Mouse (Mus musculus): Measurements from ENCODE around the gene Wbp2. TPM values are rescaled to one million over a fixed set of nuclear protein-coding genes. Genes with fewer than 3 reads are reported as not detected.
A peak's percentile ranks its signal among the peaks of the same experiment; 100 is the strongest.
"Not testable (repeated sequence)": the region's sequence is repeated elsewhere in the genome, so short reads cannot be mapped to it uniquely, and the experiment has no call there.

Wbp2 gene
- polyA plus RNA-seq, 1 experiment from 2014 or later: 44.9 TPM

DNA sequence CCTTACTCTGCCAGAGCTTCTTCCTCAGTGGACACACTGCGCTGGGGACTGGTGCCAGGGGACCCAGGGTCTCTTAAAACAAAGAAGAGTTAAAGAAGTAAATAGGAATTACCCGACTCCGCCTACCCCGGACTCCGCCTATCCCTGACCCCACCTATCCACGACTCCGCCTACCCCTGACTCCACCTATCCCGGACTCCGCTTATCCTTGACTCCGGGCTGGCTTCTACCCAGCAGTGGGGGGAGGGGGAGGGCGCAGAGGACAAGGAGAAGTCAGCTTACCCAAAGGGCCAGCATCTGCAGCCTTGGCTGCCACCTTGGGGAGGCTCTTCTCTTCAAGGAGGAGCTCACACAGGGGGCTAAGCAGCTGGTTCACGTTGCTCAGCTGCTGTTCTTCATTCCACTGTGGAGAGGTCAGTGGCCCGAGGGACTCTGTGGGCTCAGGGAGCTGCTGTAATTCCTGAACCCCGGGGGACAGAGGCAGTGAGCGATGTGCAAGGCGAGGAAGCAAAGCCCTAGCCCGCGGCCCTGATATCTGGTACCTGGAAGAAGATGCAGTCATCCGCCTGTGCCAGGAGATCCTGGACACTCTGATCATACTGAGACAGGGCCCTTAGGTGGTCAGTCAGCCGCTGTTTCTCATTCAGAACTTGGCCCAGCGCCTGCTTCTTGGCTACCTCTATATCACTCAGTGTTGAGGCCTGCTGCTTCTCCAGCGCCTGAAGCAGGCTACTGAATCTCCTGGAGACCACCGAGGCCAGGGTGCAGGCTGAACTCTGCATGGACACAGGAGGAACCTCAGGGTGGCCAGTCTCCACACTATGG lies 40.6 kb upstream of the Wbp2 start, which contains the start of gene Trim47:
Gene Trim47 (minus strand): TSS at position 55 of the 825 bp plus-strand sequence.
- peaks cover 4% of the 10 kb centered on the region; the same call in 1 of the 2 replicates for H3K9me3 ChIP-seq
- no peak within 1 kb of the TSS for H3K9ac ChIP-seq
- H3K27me3 ChIP-seq: no peaks in the 10 kb centered on the region
- peaks cover 16% of the 10 kb centered on the region for H3K36me3 ChIP-seq
- peak within 1 kb of the TSS; percentile 37 for H3K27ac ChIP-seq
- WGBS: 23% methylated on average over 23 of the region's 23 CpGs
- H3K4me2 ChIP-seq (replicated peaks): peak within 1 kb of the TSS; percentile 40
- H3K4me3 ChIP-seq: peak within 1 kb of the TSS; percentile 22
- ATAC-seq (ENCODE audit: insufficient number of reproducible peaks, insufficient read depth, low FRiP score, low TSS enrichment): peak; percentile 50; the same call in 1 of the 2 replicates
- peaks cover 27% of the 10 kb centered on the region for H3K4me1 ChIP-seq

GRCm38 (mm10) chr11:116126261-116126660 lies 39.5 kb upstream of the Wbp2 start:
- Histone ChIP-seq H3K9ac (no peak overlapping the region), H3K4me2 (replicated peaks) (peak overlapping the region; percentile 40; the same call in 1 of the 2 replicates), H3K9me3 (peaks cover 4% of the 10 kb centered on the region; the same call in 1 of the 2 replicates), H3K4me1 (peaks cover 24% of the 10 kb centered on the region), H3K36me3 (peaks cover 14% of the 10 kb centered on the region), H3K27ac (no peak overlapping the region), H3K4me3 (no peak overlapping the region), H3K27me3 (no peaks in the 10 kb centered on the region)
- ATAC-seq (ENCODE audit: insufficient number of reproducible peaks, insufficient read depth, low FRiP score, low TSS enrichment): no peak
- 96% methylated on average over 15 of the region's 15 CpGs for WGBS

GRCm38 (mm10) chr11:116121731-116122245 lies 35.0 kb upstream of the Wbp2 start:
- not testable (repeated sequence) for H3K9me3 ChIP-seq; ATAC-seq (ENCODE audit: insufficient number of reproducible peaks, insufficient read depth, low FRiP score, low TSS enrichment); H3K4me1 ChIP-seq; H3K27ac ChIP-seq; H3K4me3 ChIP-seq; H3K27me3 ChIP-seq; H3K9ac ChIP-seq; H3K4me2 ChIP-seq (replicated peaks)
- peaks cover 14% of the 10 kb centered on the region for H3K36me3 ChIP-seq
- 91% methylated on average over 8 of the region's 8 CpGs for WGBS

- peaks cover 4% of the 10 kb centered on the region; the same call in 1 of the 2 replicates for H3K4me1 ChIP-seq
- ATAC-seq (ENCODE audit: insufficient number of reproducible peaks, insufficient read depth, low FRiP score, low TSS enrichment): no peak
- no peak overlapping the region for H3K9ac ChIP-seq
- H3K36me3 ChIP-seq: 0 out of 2 replicates have a peak, but pooled peaks cover 4% of the 10 kb centered on the region
- H3K27me3 ChIP-seq: no peaks in the 10 kb centered on the region
- no peak overlapping the region for H3K4me2 ChIP-seq (replicated peaks)
- H3K4me3 ChIP-seq: no peak overlapping the region
- no peaks in the 10 kb centered on the region for H3K9me3 ChIP-seq
- H3K27ac ChIP-seq: peak overlapping the region; percentile 80; the same call in 1 of the 2 replicates
These were observed 31.0 kb upstream of the Wbp2 start for GRCm38 (mm10) chr11:116117819-116118218.

- H3K36me3 ChIP-seq: no peaks in the 10 kb centered on the region
- 0 out of 2 replicates have a peak overlapping the region, but pooled peaks have one; percentile 5 for H3K4me2 ChIP-seq (replicated peaks)
- no peak for ATAC-seq (ENCODE audit: insufficient number of reproducible peaks, insufficient read depth, low FRiP score, low TSS enrichment)
- peaks cover 4% of the 10 kb centered on the region; the same call in 1 of the 2 replicates for H3K4me1 ChIP-seq
- WGBS: 18% methylated on average over 12 of the region's 12 CpGs
- H3K4me3 ChIP-seq: no peak overlapping the region
- H3K27ac ChIP-seq: peak overlapping the region; percentile 80
- H3K27me3 ChIP-seq: no peaks in the 10 kb centered on the region
- H3K9me3 ChIP-seq: no peaks in the 10 kb centered on the region
- H3K9ac ChIP-seq: no peak overlapping the region
These were observed 30.4 kb upstream of the Wbp2 start for GRCm38 (mm10) chr11:116117241-116117640.

GRCm38 (mm10) chr11:116111611-116112203 lies 24.9 kb upstream of the Wbp2 start:
- Histone ChIP-seq H3K27me3 (peaks cover 53% of the 10 kb centered on the region), H3K4me1 (peaks cover 33% of the 10 kb centered on the region), H3K4me2 (replicated peaks) (no peak overlapping the region), H3K27ac (no peak overlapping the region), H3K36me3 (no peaks in the 10 kb centered on the region), H3K9me3 (no peaks in the 10 kb centered on the region), H3K4me3 (no peak overlapping the region), H3K9ac (no peak overlapping the region)
- 83% methylated on average over 19 of the region's 19 CpGs for WGBS
- ATAC-seq (ENCODE audit: insufficient number of reproducible peaks, insufficient read depth, low FRiP score, low TSS enrichment): no peak

GRCm38 (mm10) chr11:116111067-116111466 lies 24.3 kb upstream of the Wbp2 start:
- H3K27me3 ChIP-seq: peaks cover 60% of the 10 kb centered on the region
- H3K4me2 ChIP-seq (replicated peaks): no peak overlapping the region
- H3K4me1 ChIP-seq: peaks cover 40% of the 10 kb centered on the region
- no peak overlapping the region for H3K9ac ChIP-seq
- H3K4me3 ChIP-seq: no peak overlapping the region
- H3K27ac ChIP-seq: no peak overlapping the region
- H3K36me3 ChIP-seq: no peaks in the 10 kb centered on the region
- no peak for ATAC-seq (ENCODE audit: insufficient number of reproducible peaks, insufficient read depth, low FRiP score, low TSS enrichment)
- WGBS: 78% methylated on average over 4 of the region's 4 CpGs
- no peaks in the 10 kb centered on the region for H3K9me3 ChIP-seq

- Histone ChIP-seq H3K4me3 (peak overlapping the region; percentile 41), H3K9ac (no peak overlapping the region)
These were observed 23.7 kb upstream of the Wbp2 start for GRCm38 (mm10) chr11:116110540-116110939.

DNA sequence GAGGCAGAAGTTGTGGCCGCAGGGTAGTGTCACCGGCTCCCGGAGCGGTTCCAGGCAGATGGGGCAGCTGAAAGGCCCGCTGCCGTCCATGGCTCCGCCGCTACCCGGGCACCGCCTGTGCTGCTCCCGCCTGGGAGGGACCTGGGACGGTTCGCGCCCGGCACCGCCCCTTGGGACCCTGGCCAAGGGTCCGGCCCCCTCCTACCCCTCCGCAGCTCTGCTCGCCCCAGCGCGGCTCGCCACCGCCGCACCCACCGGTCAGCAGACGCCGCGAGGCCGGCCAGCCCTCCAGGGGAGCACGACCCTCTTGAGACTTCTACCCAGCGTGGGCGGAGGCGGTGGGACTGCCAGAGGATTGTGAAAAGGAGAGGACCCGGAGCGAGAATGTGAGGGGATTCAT lies 23.3 kb upstream of the Wbp2 start:
- Histone ChIP-seq H3K9ac (peak overlapping the region; percentile 48), H3K27ac (no peak overlapping the region), H3K4me3 (peak overlapping the region; percentile 41), H3K4me2 (replicated peaks) (peak overlapping the region; percentile 68), H3K9me3 (no peaks in the 10 kb centered on the region), H3K4me1 (peaks cover 43% of the 10 kb centered on the region), H3K36me3 (no peaks in the 10 kb centered on the region), H3K27me3 (peaks cover 68% of the 10 kb centered on the region)
- WGBS: 2% methylated on average over 33 of the region's 35 CpGs
- no peak for ATAC-seq (ENCODE audit: insufficient number of reproducible peaks, insufficient read depth, low FRiP score, low TSS enrichment)

More at GRCm38 (mm10) chr11:116110540-116110939, 23.7 kb upstream of the Wbp2 start:
- no peak for ATAC-seq (ENCODE audit: insufficient number of reproducible peaks, insufficient read depth, low FRiP score, low TSS enrichment)
- 27% methylated on average over 10 of the region's 10 CpGs for WGBS
- Histone ChIP-seq H3K4me2 (replicated peaks) (peak overlapping the region; percentile 68), H3K9me3 (no peaks in the 10 kb centered on the region), H3K36me3 (no peaks in the 10 kb centered on the region), H3K27ac (no peak overlapping the region), H3K4me1 (peaks cover 43% of the 10 kb centered on the region), H3K27me3 (peaks cover 65% of the 10 kb centered on the region)

- H3K4me1 ChIP-seq: peaks cover 44% of the 10 kb centered on the region
- H3K9ac ChIP-seq: peak overlapping the region; percentile 48
- H3K27me3 ChIP-seq: peaks cover 68% of the 10 kb centered on the region
- no peak overlapping the region for H3K27ac ChIP-seq
- H3K4me2 ChIP-seq (replicated peaks): peak overlapping the region; percentile 68
- H3K9me3 ChIP-seq: no peaks in the 10 kb centered on the region
- H3K36me3 ChIP-seq: no peaks in the 10 kb centered on the region
- peak overlapping the region; percentile 41 for H3K4me3 ChIP-seq
- WGBS: 3% methylated on average over 65 of the region's 70 CpGs
- no peak for ATAC-seq (ENCODE audit: insufficient number of reproducible peaks, insufficient read depth, low FRiP score, low TSS enrichment)
These were observed 22.8 kb upstream of the Wbp2 start for GRCm38 (mm10) chr11:116109441-116110081.

DNA sequence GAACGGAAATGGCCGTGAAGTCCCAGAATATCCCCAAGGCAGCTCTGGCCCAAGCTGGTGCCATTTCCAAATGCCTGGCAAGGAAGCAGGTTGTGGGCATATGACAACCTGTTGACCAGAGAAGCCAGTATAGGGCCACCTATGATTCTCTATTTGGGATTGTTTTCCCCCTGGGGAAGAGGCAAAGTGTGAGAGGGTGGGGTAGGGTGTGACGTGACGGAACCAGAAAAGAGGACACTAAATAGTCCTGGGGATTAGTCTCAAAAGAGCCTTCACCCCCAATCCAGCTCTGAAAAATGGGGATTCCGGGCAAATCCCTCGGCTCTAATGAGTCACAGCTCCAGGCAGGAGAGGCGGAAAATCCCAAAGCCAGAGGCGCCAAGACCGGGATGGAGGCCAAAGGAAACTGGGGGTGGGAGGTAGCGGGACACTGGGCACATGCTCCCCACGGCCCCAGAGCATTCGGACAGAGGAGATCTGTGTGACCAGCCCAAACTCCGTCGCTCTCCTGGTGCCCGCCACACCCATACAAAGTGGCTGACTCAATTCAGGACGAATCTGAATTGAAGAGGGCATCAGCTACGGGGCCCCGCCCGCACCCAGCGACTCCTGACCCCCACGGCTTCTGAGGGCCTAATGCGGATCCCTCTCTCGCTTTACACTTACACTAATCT lies 21.8 kb upstream of the Wbp2 start:
- peaks cover 68% of the 10 kb centered on the region for H3K27me3 ChIP-seq
- no peak overlapping the region for H3K27ac ChIP-seq
- 4% methylated on average over 22 of the region's 23 CpGs for WGBS
- no peaks in the 10 kb centered on the region for H3K36me3 ChIP-seq
- H3K9ac ChIP-seq: no peak overlapping the region
- H3K4me3 ChIP-seq: peak overlapping the region; percentile 41
- no peak for ATAC-seq (ENCODE audit: insufficient number of reproducible peaks, insufficient read depth, low FRiP score, low TSS enrichment)
- H3K4me2 ChIP-seq (replicated peaks): peak overlapping the region; percentile 68
- peaks cover 53% of the 10 kb centered on the region for H3K4me1 ChIP-seq
- no peaks in the 10 kb centered on the region for H3K9me3 ChIP-seq
